ENCODE assay signal across 28 mouse cellular contexts in genomic region chr12:107730940-107731339, GRCm38 (mm10).
DNase-seq lines count a peak whose midpoint lies in the region; TF ChIP-seq lines count a peak whose summit lies in the region.
"Had no signal": no experiment of that assay in that cellular context is flagged by ENCODE, and none has a peak within 500 bp of the region (broad histone marks: within the 10 kb centered on the region; RNA-seq: fewer than 3 reads in every experiment).

No protein-coding gene starts in this region.

- no peak overlapping the region for H3K27ac ChIP-seq in layer of hippocampus, adult 2 months
- H3K27ac ChIP-seq: embryonic facial prominence, embryonic 12.5 days; forebrain, embryonic 15.5 days; heart, adult 2 months; hindbrain, embryonic 14.5 days; intestine, embryonic 15.5 days; limb, embryonic 10.5 days; limb, embryonic 15.5 days; liver, embryonic 13.5 days; stomach, embryonic 15.5 days had no signal

- TF ChIP-seq CTCF in layer of hippocampus, adult 2 months (conservative IDR thresholded peaks at IDR 0.05) = peak; percentile 28

- no peak for DNase-seq in layer of hippocampus, adult 2 months (ENCODE audit: low spot score in 2 of 2)
- DNase-seq in layer of hippocampus, postnatal 10 days (ENCODE audit: low spot score in 2 of 2) = no peak
- peak; percentile 77 for DNase-seq in CD4-positive, CD25-positive, alpha-beta regulatory T cell, adult 2 months (ENCODE audit: low read depth, low spot score)
- DNase-seq in ZHBTc4 (ENCODE audit: low read depth, low spot score) = peak; percentile 12
- peak; percentile 73 for DNase-seq in naive thymus-derived CD4-positive, alpha-beta T cell, adult 2 months (ENCODE audit: low read depth)
- DNase-seq in kidney, postnatal 36 days = no peak
- DNase-seq in kidney, postnatal 4 days = no peak
- no peak for DNase-seq in adrenal gland, postnatal 36 days
- DNase-seq: adrenal gland, adult 2 months; cerebellum, adult 8-10 months; cerebellum, postnatal 36 days; embryo, embryonic 11 days; heart, adult 2 months; heart, postnatal 4 days; kidney, postnatal 14 days; layer of hippocampus, postnatal 36 days; liver, embryonic 13.5 days; lung, adult 18-20 months; midbrain, embryonic 14.5 days; right cerebral cortex, postnatal 25 days had no signal

- H3K4me3 ChIP-seq in layer of hippocampus, adult 2 months = no peak overlapping the region
- H3K4me3 ChIP-seq: embryonic facial prominence, embryonic 12.5 days; forebrain, embryonic 15.5 days; heart, adult 2 months; heart, embryonic 12.5 days; intestine, embryonic 15.5 days; limb, embryonic 10.5 days; limb, embryonic 15.5 days; liver, embryonic 13.5 days; stomach, embryonic 15.5 days had no signal

Comparison
In these comparisons a context has a peak if more than half of its experiments do, and no peak if none do; other contexts are left out.
1. DNase-seq: peak in CD4-positive, CD25-positive, alpha-beta regulatory T cell, adult 2 months (single experiment), ZHBTc4 (single experiment) and naive thymus-derived CD4-positive, alpha-beta T cell, adult 2 months (single experiment); none in layer of hippocampus, adult 2 months (0 of 2), layer of hippocampus, postnatal 10 days (0 of 2), kidney, postnatal 36 days (0 of 2), kidney, postnatal 4 days (0 of 2) and adrenal gland, postnatal 36 days (0 of 2).